Mouse (Mus musculus) heart, embryonic 15.5 days (tissue): Measurements from ENCODE around the gene Slc44a3. TPM values are rescaled to one million over a fixed set of nuclear protein-coding genes. Genes with fewer than 3 reads are reported as not detected.

Experiments
- ATAC-seq: fragments of 200-750 bp; cut with Nextera tagmentation; replicated peaks from 2 replicates; pipeline ENCODE4 v1.8.0; 2017; ENCODE audit warnings: low read depth, moderate TSS enrichment; ENCODE audit not compliant: insufficient number of reproducible peaks, insufficient read depth, low FRiP score
- H3K27ac ChIP-seq: fragments of 300-500 bp; sonication (generic); 2 replicates; pipeline ENCODE4 v1.5.1; 2015; ENCODE audit warnings: mild to moderate bottlenecking, inconsistent platforms
- H3K27me3 ChIP-seq: fragments of 300-500 bp; sonication (generic); 2 replicates; pipeline ENCODE4 v1.6.1; 2015; ENCODE audit warnings: inconsistent platforms
- H3K36me3 ChIP-seq: fragments of 300-500 bp; sonication (generic); 2 replicates; pipeline ENCODE4 v1.6.1; 2015; ENCODE audit warnings: mild to moderate bottlenecking, inconsistent platforms
- H3K4me1 ChIP-seq: fragments of 300-500 bp; sonication (generic); replicated peaks from 2 replicates; pipeline ENCODE4 v1.6.1; 2015; ENCODE audit warnings: inconsistent platforms
- H3K4me2 ChIP-seq: fragments of 300-500 bp; sonication (generic); 2 replicates; pipeline ENCODE4 v1.6.1; 2015; ENCODE audit warnings: inconsistent platforms, mild to moderate bottlenecking, moderate library complexity
- H3K4me3 ChIP-seq: fragments of 300-500 bp; sonication (generic); 2 replicates; pipeline ENCODE4 v1.5.1; 2015; ENCODE audit warnings: mild to moderate bottlenecking, inconsistent platforms
- H3K9ac ChIP-seq: fragments of 300-500 bp; sonication (generic); 2 replicates; pipeline ENCODE4 v1.6.1; 2015; ENCODE audit warnings: mild to moderate bottlenecking, inconsistent platforms
- H3K9me3 ChIP-seq: fragments of 300-500 bp; sonication (generic); replicated peaks from 2 replicates; pipeline ENCODE4 v1.6.1; 2016; ENCODE audit warnings: inconsistent platforms
- WGBS: fragments of 180-500 bp; shearing (Covaris S2); methylation state at CpG from one replicate; pipeline ENCODE4 v1.1.7; 2015; ENCODE audit warnings: mixed read lengths; 5-methylcytosine and 5-hydroxymethylcytosine counted together
- polyA plus RNA-seq: library from polyadenylated mRNA; unstranded; fragments of >200 nt; fragmentation: Nextera tagmentation; extraction: Ambion mirVana; gene quantifications from 2 replicates; pipeline ENCODE4 v1.2.1, GENCODE M21; 2015

Slc44a3 gene
- polyA plus RNA-seq, 1 experiment from 2014 or later = 0.94 TPM

DNA sequence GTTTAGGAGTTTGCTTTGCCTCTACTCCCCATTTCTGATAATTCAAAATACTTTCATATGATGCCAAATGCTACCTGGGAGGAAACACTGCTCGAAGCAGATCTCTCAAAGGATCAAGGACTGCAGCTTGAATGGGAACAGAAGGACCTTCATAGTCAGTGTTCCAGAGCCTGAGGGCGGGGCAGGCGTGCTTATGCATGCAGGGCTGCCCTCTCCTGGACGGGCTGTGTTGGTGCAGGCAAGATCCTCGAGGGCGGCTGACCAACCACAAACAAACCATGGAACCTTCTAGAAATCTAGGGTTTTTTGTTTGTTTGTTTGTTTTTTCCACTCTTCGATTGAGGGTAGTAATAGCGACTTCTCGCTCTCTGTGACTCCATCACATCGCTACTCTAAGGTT is 32.0 kb downstream of the Slc44a3 start:
- Histone ChIP-seq H3K4me2 (peak overlapping the region; percentile 4; the same call in 1 of the 2 replicates), H3K9ac (no peak overlapping the region), H3K9me3 (no peaks in the 10 kb centered on the region), H3K36me3 (no peaks in the 10 kb centered on the region), H3K4me3 (no peak overlapping the region), H3K27me3 (no peaks in the 10 kb centered on the region), H3K27ac (no peak overlapping the region), H3K4me1 (peaks cover 6% of the 10 kb centered on the region)
- 42% methylated on average over 10 of the region's 10 CpGs for WGBS
- 0 out of 2 replicates have a peak, but pooled peaks have one; percentile 66 for ATAC-seq

- Histone ChIP-seq H3K9ac (no peak overlapping the region), H3K4me3 (no peak overlapping the region), H3K27ac (no peak overlapping the region), H3K9me3 (no peaks in the 10 kb centered on the region), H3K27me3 (no peaks in the 10 kb centered on the region), H3K4me2 (no peak overlapping the region), H3K4me1 (peaks cover 14% of the 10 kb centered on the region), H3K36me3 (no peaks in the 10 kb centered on the region)
- no peak for ATAC-seq
- WGBS = 74% methylated on average over 7 of the region's 7 CpGs
These were observed 38.2 kb downstream of the Slc44a3 start for GRCm38 (mm10) chr3:121493997-121494421.

- Histone ChIP-seq H3K27me3 (no peaks in the 10 kb centered on the region), H3K36me3 (no peaks in the 10 kb centered on the region), H3K9me3 (no peaks in the 10 kb centered on the region), H3K4me3 (no peak overlapping the region), H3K9ac (no peak overlapping the region), H3K27ac (no peak overlapping the region), H3K4me2 (no peak overlapping the region), H3K4me1 (peaks cover 14% of the 10 kb centered on the region)
- WGBS = 61% methylated on average over 5 of the region's 5 CpGs
- no peak for ATAC-seq
These were observed 40.2 kb downstream of the Slc44a3 start for GRCm38 (mm10) chr3:121492026-121492425.

DNA sequence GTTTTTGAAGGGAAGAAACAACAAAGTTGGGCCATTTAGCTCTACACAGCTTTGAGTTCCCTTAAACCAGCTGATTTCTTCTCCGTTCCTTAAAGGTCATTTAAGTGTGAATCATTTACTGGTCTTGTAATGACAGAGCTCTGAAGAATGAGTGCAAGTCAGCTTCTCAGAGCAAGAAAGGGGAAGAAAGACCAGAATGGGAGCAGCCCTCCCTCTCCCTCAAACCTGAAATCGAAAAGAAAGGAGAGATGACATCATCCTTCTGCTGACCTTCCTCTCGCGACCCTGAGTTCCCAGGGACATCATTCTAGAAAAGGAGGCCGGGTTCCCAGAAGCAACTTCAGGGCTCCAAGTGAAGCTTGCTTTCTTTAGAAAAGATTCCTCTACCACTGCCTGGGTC is 41.3 kb downstream of the Slc44a3 start:
- no peak overlapping the region for H3K27ac ChIP-seq
- 39% methylated on average over 5 of the region's 5 CpGs for WGBS
- no peak overlapping the region for H3K4me2 ChIP-seq
- H3K36me3 ChIP-seq = no peaks in the 10 kb centered on the region
- no peaks in the 10 kb centered on the region for H3K9me3 ChIP-seq
- no peak overlapping the region for H3K9ac ChIP-seq
- H3K4me1 ChIP-seq = peaks cover 14% of the 10 kb centered on the region
- no peaks in the 10 kb centered on the region for H3K27me3 ChIP-seq
- no peak overlapping the region for H3K4me3 ChIP-seq
- ATAC-seq = no peak

DNA sequence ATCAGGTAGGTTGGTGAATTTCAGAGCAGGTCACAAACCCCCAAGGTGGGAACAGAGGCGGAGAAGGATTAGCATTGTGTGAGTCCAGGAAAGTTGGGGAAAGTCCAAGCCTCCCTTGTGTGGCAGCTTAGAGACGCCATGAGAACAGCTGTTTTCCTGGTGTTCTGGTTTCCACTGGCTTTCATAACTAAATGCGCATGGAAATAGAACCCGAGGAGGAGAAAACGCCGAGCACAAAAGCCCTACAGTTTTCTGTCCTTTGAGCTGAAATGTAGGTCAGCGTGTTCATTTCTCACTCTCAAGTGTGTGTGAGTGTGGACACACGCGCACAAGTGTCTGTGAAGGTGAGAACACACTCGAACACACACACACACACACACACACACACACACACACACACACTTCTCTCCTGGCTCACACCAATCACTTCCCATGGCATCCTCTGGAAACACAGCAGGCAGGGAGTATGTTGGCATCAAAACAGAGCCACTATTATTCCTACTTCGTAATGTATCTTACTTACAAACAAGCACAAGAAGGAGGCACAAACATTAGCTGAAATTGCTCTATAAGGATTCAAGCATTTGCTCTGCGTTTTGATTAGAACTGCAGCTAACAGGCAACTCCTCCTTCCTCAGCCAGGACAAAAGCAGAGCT is 42.6 kb downstream of the Slc44a3 start:
- H3K4me3 ChIP-seq = no peak overlapping the region
- peaks cover 14% of the 10 kb centered on the region for H3K4me1 ChIP-seq
- H3K4me2 ChIP-seq = no peak overlapping the region
- no peaks in the 10 kb centered on the region for H3K27me3 ChIP-seq
- H3K36me3 ChIP-seq = no peaks in the 10 kb centered on the region
- no peak for ATAC-seq
- no peak overlapping the region for H3K9ac ChIP-seq
- H3K27ac ChIP-seq = peak overlapping the region; percentile 45; the same call in 1 of the 2 replicates
- 65% methylated on average over 12 of the region's 12 CpGs for WGBS
- no peaks in the 10 kb centered on the region for H3K9me3 ChIP-seq

GRCm38 (mm10) chr3:121485201-121485600 is 47.0 kb downstream of the Slc44a3 start:
- Histone ChIP-seq H3K27me3 (no peaks in the 10 kb centered on the region), H3K9ac (no peak overlapping the region), H3K27ac (no peak overlapping the region), H3K4me1 (peaks cover 20% of the 10 kb centered on the region), H3K36me3 (no peaks in the 10 kb centered on the region), H3K4me3 (no peak overlapping the region), H3K9me3 (no peaks in the 10 kb centered on the region), H3K4me2 (no peak overlapping the region)
- WGBS = 76% methylated on average over 2 of the region's 2 CpGs
- ATAC-seq = no peak

DNA sequence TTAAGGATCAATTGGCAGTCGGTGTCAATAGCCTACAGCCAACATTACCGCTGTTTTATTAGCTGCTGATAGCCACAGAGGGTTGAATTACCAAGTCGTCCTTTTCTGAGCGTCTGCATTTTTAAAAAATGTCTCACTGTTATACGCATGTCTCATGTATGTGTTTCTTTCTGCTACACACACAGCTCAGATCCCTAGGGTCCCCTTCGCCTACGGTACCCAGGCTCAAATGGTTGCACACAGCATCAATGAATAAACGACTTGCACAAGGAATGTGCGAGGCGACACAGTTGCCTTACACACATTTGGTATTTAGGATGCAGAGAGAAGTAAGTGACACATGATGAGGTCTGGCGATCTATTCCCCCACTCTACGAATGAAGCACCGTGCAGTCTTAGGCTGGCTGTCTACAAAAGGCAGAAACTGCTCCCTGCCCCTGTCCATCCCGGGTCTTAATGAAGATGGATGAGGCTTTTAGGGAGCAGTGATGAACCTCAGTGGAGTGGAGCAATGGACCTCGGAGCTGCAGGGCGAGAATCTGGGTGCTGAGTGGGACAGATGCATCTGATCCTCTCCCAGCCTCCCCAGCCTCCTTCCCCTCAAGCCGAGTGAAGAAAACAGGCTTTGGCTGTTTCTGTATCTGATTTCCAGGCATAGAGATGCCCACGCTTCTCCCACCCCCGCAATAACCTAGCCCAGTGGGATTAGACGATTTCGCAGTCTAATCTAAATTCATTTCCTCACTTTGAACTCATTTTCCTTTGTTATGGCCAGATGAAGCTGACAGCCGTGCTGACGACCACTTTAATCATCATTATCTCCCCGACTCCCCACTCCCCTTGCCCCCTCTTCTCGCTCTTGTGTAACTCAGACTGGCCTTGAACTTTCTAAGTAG is 48.7 kb downstream of the Slc44a3 start:
- no peak for ATAC-seq
- 48% methylated on average over 25 of the region's 25 CpGs for whole genome bisulfite sequencing
- H3K4me2 ChIP-seq = no peak overlapping the region

GRCm38 (mm10) chr3:121481564-121481963 is 50.6 kb downstream of the Slc44a3 start:
- WGBS = 24% methylated on average over 6 of the region's 6 CpGs

More for the DNA sequence above, 48.7 kb downstream of the Slc44a3 start:
- Histone ChIP-seq H3K36me3 (no peaks in the 10 kb centered on the region), H3K27me3 (no peaks in the 10 kb centered on the region), H3K9me3 (no peaks in the 10 kb centered on the region), H3K4me3 (no peak overlapping the region), H3K4me1 (peaks cover 11% of the 10 kb centered on the region), H3K27ac (no peak overlapping the region), H3K9ac (no peak overlapping the region)

DNA sequence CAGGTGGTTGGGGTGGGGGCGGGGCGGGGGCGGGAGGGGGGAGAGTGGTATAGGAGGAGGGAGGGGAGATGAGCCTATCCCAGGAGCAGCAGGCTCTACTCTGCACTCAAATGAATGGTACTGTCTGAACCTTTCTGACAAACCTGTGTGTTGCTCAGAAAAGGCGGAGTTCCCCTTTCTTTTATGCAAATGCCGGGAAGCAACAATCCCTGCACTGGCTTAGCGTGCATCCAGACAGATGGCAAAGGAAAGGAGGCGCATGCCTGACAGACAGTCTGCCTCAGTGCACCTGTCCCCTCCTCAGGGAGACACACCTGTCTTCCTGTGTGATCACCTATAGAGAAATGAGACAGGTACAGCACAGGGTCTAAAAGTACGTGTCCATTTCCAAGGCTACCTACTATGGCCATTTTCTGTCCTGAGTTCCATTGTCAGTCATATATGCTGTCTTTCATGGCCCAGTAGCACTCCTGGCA is 51.2 kb downstream of the Slc44a3 start:
- H3K9ac ChIP-seq = no peak overlapping the region
- peaks cover 11% of the 10 kb centered on the region for H3K4me1 ChIP-seq
- no peak overlapping the region for H3K4me2 ChIP-seq
- H3K9me3 ChIP-seq = no peaks in the 10 kb centered on the region
- no peak overlapping the region for H3K27ac ChIP-seq
- no peak for ATAC-seq
- WGBS = 62% methylated on average over 8 of the region's 8 CpGs
- H3K4me3 ChIP-seq = no peak overlapping the region
- H3K36me3 ChIP-seq = no peaks in the 10 kb centered on the region
- H3K27me3 ChIP-seq = no peaks in the 10 kb centered on the region

More at GRCm38 (mm10) chr3:121481564-121481963, 50.6 kb downstream of the Slc44a3 start:
- ATAC-seq = no peak
- no peaks in the 10 kb centered on the region for H3K9me3 ChIP-seq
- H3K4me1 ChIP-seq = peaks cover 11% of the 10 kb centered on the region
- H3K4me2 ChIP-seq = no peak overlapping the region
- H3K36me3 ChIP-seq = no peaks in the 10 kb centered on the region
- no peak overlapping the region for H3K4me3 ChIP-seq
- no peak overlapping the region for H3K9ac ChIP-seq
- no peak overlapping the region for H3K27ac ChIP-seq
- H3K27me3 ChIP-seq = no peaks in the 10 kb centered on the region

- Histone ChIP-seq H3K27ac (no peak overlapping the region), H3K4me3 (no peak overlapping the region), H3K9ac (no peak overlapping the region), H3K4me2 (no peak overlapping the region), H3K4me1 (peaks cover 11% of the 10 kb centered on the region), H3K27me3 (no peaks in the 10 kb centered on the region), H3K36me3 (no peaks in the 10 kb centered on the region), H3K9me3 (no peaks in the 10 kb centered on the region)
- ATAC-seq = no peak
- 62% methylated on average over 26 of the region's 26 CpGs for WGBS
These were observed 51.9 kb downstream of the Slc44a3 start for GRCm38 (mm10) chr3:121480030-121480960.

- no peak overlapping the region for H3K4me3 ChIP-seq
- H3K9ac ChIP-seq = no peak overlapping the region
- no peak overlapping the region for H3K27ac ChIP-seq
- H3K4me1 ChIP-seq = 0 out of 2 replicates have a peak, but pooled peaks cover 6% of the 10 kb centered on the region
- no peak; the same call in 1 of the 2 replicates for ATAC-seq
- no peaks in the 10 kb centered on the region for H3K36me3 ChIP-seq
- H3K4me2 ChIP-seq = no peak overlapping the region
- no peaks in the 10 kb centered on the region for H3K9me3 ChIP-seq
- 34% methylated on average over 3 of the region's 3 CpGs for WGBS
- H3K27me3 ChIP-seq = no peaks in the 10 kb centered on the region
These were observed 57.5 kb downstream of the Slc44a3 start for GRCm38 (mm10) chr3:121474738-121475137.
